Mouse (Mus musculus) G1E (cell line): ENCODE measurements around the gene 5730522E02Rik.

ENCODE experiments used
- CTCF ChIP-seq: IDR thresholded peaks from 2 replicates; pipeline ENCODE4 v1.5.1; 2012; ENCODE audit warnings: low read depth, low read length, inconsistent platforms, mixed read lengths
- GATA1 ChIP-seq: IDR thresholded peaks from 2 replicates; pipeline ENCODE4 v1.6.1; 2012; ENCODE audit warnings: borderline replicate concordance, low read length, inconsistent platforms, mixed read lengths
- POLR2AphosphoS5 ChIP-seq: IDR thresholded peaks from 2 replicates; pipeline ENCODE4 v1.6.1; 2012; ENCODE audit warnings: low read depth, low read length, inconsistent platforms; ENCODE audit not compliant: insufficient replicate concordance

DNA sequence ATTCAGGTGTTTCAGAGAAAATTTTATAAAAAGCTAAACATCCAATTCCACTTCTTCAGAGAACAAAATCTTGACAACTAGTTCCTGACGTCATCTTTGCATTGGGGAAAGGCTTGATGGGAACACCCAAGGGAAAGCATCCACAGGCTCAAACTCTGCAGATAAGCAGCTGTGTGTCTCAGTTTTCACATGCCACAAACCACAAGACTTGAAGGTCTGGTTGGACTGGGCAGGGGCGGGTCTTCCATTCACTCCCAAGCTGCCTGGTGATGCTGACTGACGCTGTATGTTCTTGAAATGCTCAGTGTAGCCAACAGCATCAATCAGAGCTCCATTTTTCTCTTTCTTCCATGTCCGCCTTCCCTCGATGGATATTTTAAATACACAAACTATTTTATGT is 49.2 kb downstream of the 5730522E02Rik start:
- TF ChIP-seq CTCF (no peak), GATA1 (no peak), POLR2AphosphoS5 (no peak)
